Mouse (Mus musculus) ES-Bruce4 (cell line): ENCODE data around the gene Slc7a6.

Experiments used
- CTCF ChIP-seq: IDR thresholded peaks from one replicate; pipeline ENCODE4 v1.8.1; 2011; ENCODE audit warnings: low read depth, low read length
- EP300 ChIP-seq: IDR thresholded peaks from 2 replicates; pipeline ENCODE4 v1.6.1; 2011; ENCODE audit warnings: low read depth, low read length; ENCODE audit not compliant: insufficient read depth
- POLR2A ChIP-seq: IDR thresholded peaks from one replicate; pipeline ENCODE4 v1.8.1; 2011; ENCODE audit warnings: low read length; ENCODE audit not compliant: insufficient read depth

DNA sequence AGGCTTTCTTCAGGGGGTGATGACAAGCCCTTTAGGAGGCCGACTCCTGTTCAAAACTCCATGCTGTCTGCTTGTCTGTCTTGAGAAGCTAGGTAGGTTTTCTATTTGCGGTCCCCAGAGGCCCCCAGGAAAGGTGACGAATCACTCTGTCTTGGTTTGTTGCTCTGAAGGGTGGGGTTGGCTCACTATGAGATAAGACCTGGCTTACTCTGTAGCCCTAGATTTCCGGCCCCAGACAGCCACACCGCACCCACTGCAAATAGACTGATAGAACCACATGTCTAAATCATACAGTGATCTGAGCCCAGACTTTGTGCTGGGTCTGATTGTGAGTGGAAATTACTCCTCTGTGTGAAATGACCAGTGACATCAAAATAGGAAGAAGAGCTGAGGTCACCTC lies 23.0 kb downstream of the Slc7a6 start:
- no peak for TF ChIP-seq POLR2A
- no peak for TF ChIP-seq CTCF
- TF ChIP-seq EP300 = no peak
